Mouse (Mus musculus) hindbrain, embryonic 10.5 days (tissue): Measurements from ENCODE around the gene Cldn7. TPM values are rescaled to one million over a fixed set of nuclear protein-coding genes. Genes with fewer than 3 reads are reported as not detected.

ENCODE experiments used
- DNase-seq: peaks from one replicate; pipeline ENCODE4 v3.0.0-alpha.2; 2017; ENCODE audit warnings: low spot score
- H3K27ac ChIP-seq: fragments of 300-500 bp; sonication (generic); 2 replicates; pipeline ENCODE4 v1.5.1; 2016; ENCODE audit warnings: mild to moderate bottlenecking, moderate library complexity
- H3K27me3 ChIP-seq: fragments of 300-500 bp; sonication (generic); 2 replicates; pipeline ENCODE4 v1.6.1; 2016; ENCODE audit warnings: mild to moderate bottlenecking; ENCODE audit not compliant: poor library complexity, insufficient read depth, severe bottlenecking
- H3K36me3 ChIP-seq: fragments of 300-500 bp; sonication (generic); 2 replicates; pipeline ENCODE4 v1.6.1; 2016; ENCODE audit warnings: mild to moderate bottlenecking, moderate library complexity
- H3K4me1 ChIP-seq: fragments of 300-500 bp; sonication (generic); replicated peaks from 2 replicates; pipeline ENCODE4 v1.6.1; 2016; ENCODE audit warnings: mild to moderate bottlenecking
- H3K4me3 ChIP-seq: fragments of 300-500 bp; sonication (generic); 2 replicates; pipeline ENCODE4 v1.5.1; 2016; ENCODE audit warnings: mild to moderate bottlenecking, moderate library complexity
- H3K9me3 ChIP-seq: fragments of 300-500 bp; sonication (generic); 2 replicates; pipeline ENCODE4 v1.6.1; 2016; ENCODE audit warnings: mild to moderate bottlenecking, moderate library complexity
- WGBS: fragments of 180-500 bp; shearing (Covaris S2); methylation state at CpG from one replicate; pipeline ENCODE4 v1.1.7; 2016; 5-methylcytosine and 5-hydroxymethylcytosine counted together
- polyA plus RNA-seq: library from polyadenylated mRNA; unstranded; fragments of >200 nt; fragmentation: Nextera tagmentation; extraction: Ambion mirVana; gene quantifications from 2 replicates; pipeline ENCODE4 v1.2.1, GENCODE M21; 2016

Gene Cldn7
- polyA plus RNA-seq, 1 experiment from 2014 or later, result 14.6 TPM

DNA sequence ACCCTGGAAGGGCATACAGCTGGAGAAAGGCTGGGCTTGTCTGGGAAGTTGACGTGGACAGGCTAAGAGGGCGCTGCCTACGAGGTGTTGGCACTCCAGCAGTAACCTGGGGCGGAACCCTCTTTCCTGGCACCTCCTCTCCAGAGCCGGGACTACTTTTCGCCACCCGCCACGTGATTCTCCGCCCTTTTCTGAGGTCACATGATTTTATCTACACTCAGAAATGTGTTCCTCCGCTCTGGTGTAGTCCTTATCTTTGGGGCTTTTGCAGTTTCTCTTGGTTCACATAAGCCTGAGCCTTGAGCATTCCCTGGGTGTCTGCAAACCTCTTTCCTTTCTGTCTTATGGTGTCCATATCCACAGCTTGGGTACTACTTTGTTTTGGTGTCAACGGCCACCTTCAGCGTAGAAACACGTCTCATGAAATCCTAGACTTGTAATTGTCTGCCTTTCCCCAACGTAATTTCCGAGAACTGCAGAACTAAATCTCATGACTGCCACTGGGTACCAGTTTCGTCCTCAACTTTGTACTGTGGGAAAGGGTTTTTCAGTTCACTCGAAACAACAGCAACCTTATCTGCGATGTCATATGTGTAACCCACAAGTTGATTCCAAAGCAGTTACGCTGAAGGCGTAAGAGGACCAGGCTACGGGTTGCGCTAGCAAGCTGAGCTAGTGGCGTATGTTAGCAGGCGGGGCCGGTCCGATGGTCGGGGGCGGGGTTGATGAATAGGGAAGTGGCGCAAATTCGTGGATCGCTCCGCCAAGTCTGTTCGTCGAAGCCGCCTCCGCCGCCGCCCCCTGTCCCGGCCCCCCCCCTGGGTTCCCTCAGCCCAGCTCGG lies 26.5 kb downstream of the Cldn7 start, which contains the start of gene Gabarap:
Gabarap (plus strand) TSS at position 294 of the 842 bp plus-strand sequence.
- under 1% methylated on average over 40 of the region's 40 CpGs for WGBS
- Histone ChIP-seq H3K4me3 (peak within 1 kb of the TSS; percentile 86), H3K36me3 (peaks cover 62% of the 10 kb centered on the region)

DNA sequence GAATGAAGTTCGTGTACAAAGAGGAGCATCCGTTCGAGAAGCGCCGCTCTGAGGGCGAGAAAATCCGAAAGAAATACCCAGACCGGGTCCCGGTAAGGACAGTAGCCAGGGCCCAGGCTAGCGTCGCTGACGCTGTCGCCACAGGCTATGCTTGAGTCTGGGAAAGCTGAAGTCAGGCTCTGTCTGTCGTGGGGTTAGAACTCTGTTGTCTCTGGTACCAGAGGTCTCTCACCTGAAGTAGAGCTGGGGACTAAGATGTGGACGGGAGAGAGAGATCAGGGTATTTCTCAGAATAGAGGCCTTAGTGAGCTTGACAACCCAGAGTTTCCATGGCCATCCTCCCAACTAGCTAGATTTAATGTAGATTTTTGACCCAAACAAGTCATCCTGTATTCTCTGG lies 27.1 kb downstream of the Cldn7 start:
- H3K27me3 ChIP-seq, result no peaks in the 10 kb centered on the region
- under 1% methylated on average over 15 of the region's 15 CpGs for WGBS
- peak overlapping the region; percentile 86 for H3K4me3 ChIP-seq
- H3K9me3 ChIP-seq, result no peaks in the 10 kb centered on the region
- peaks cover 33% of the 10 kb centered on the region for H3K4me1 ChIP-seq
- peaks cover 56% of the 10 kb centered on the region for H3K36me3 ChIP-seq
- DNase-seq, result no peak
- H3K27ac ChIP-seq, result peak overlapping the region; percentile 95

More for the DNA sequence above, 26.5 kb downstream of the Cldn7 start, which contains the start of gene Gabarap:
- Histone ChIP-seq H3K4me1 (peaks cover 31% of the 10 kb centered on the region), H3K9me3 (no peaks in the 10 kb centered on the region), H3K27ac (peak within 1 kb of the TSS; percentile 95), H3K27me3 (no peaks in the 10 kb centered on the region)
- DNase-seq, result peak; percentile 95

DNA sequence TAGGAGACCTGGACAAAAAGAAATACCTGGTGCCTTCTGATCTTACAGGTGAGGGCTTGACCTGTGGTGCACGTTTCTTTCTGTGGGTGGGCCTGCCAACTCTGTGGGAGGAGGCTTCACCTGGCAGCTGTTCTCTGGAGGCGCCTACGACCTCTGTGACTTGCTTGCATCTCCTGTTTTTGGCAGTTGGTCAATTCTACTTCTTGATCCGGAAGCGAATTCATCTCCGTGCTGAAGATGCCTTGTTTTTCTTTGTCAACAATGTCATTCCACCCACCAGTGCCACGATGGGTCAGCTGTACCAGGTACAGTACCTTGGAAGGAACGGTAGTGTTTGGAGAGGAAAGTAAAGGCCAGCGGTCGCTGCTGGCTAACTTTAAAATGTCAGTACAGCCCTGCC lies 27.8 kb downstream of the Cldn7 start:
- DNase-seq, result no peak
- whole genome bisulfite sequencing, result 89% methylated on average over 10 of the region's 10 CpGs

DNA sequence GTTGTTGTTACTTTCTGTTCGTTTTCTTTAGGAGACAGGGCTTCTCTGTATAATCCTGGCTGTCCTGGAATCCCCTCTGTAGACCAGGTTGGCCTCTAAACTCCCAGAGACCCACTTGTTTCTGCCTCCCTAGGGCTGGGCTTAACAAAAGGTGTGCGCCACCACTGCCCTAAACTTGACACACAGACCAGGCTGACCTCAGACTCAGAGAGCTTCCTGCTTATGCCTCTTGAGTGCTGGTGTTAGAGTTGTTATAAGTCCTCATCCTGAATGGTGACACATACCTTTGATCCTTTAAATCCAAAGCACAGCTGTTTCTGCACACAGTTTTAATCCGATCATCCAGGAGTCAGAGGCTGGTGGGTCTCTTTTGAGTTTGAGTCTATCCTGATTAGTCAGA lies 28.4 kb downstream of the Cldn7 start:
- DNase-seq, result no peak
- H3K4me1 ChIP-seq, result peaks cover 45% of the 10 kb centered on the region
- H3K36me3 ChIP-seq, result peaks cover 48% of the 10 kb centered on the region
- H3K4me3 ChIP-seq, result peak overlapping the region; percentile 86
- no peaks in the 10 kb centered on the region for H3K27me3 ChIP-seq
- H3K27ac ChIP-seq, result no peak overlapping the region
- WGBS, result 93% methylated on average over 3 of the region's 3 CpGs
- H3K9me3 ChIP-seq, result no peaks in the 10 kb centered on the region

More for the DNA sequence above, 27.8 kb downstream of the Cldn7 start:
- Histone ChIP-seq H3K4me1 (peaks cover 39% of the 10 kb centered on the region), H3K36me3 (peaks cover 49% of the 10 kb centered on the region), H3K27me3 (no peaks in the 10 kb centered on the region), H3K4me3 (peak overlapping the region; percentile 86), H3K9me3 (no peaks in the 10 kb centered on the region), H3K27ac (peak overlapping the region; percentile 40; the same call in 1 of the 2 replicates)

DNA sequence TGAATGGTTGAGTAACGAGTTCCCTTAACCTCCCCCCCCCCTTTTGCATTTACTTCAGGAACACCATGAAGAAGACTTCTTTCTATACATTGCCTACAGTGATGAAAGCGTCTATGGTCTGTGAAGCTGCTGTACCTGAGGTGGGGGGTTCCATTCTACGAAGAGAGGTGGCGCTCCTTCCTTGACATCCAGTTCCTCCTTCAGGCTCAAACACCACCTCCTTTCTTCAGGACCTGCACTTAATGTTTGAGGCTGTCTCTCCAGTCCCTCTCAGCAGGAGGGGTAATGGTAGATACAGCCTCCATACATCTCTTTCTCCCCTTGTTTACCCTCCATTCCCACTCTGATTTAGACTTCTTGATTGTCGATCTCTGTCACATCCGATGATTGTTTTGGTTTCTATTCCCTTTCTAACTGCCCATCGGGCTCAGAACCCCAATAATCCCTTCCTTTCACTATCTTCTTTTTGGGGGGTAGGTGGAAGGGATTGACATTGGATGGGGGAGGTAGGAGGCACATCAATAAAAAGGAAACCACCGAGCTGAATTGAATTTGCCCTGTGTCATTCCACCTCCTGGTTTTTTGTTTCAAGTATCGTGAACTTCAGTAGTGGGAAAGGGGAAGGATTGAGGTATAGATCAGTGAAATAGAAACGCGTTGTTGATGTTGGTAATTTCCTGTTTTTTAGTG lies 30.0 kb downstream of the Cldn7 start:
- H3K36me3 ChIP-seq, result peaks cover 48% of the 10 kb centered on the region
- DNase-seq, result no peak
- H3K27me3 ChIP-seq, result no peaks in the 10 kb centered on the region
- H3K27ac ChIP-seq, result no peak overlapping the region
- no peaks in the 10 kb centered on the region for H3K9me3 ChIP-seq
- H3K4me3 ChIP-seq, result peak overlapping the region; percentile 99
- H3K4me1 ChIP-seq, result peaks cover 54% of the 10 kb centered on the region
- 87% methylated on average over 11 of the region's 11 CpGs for WGBS

DNA sequence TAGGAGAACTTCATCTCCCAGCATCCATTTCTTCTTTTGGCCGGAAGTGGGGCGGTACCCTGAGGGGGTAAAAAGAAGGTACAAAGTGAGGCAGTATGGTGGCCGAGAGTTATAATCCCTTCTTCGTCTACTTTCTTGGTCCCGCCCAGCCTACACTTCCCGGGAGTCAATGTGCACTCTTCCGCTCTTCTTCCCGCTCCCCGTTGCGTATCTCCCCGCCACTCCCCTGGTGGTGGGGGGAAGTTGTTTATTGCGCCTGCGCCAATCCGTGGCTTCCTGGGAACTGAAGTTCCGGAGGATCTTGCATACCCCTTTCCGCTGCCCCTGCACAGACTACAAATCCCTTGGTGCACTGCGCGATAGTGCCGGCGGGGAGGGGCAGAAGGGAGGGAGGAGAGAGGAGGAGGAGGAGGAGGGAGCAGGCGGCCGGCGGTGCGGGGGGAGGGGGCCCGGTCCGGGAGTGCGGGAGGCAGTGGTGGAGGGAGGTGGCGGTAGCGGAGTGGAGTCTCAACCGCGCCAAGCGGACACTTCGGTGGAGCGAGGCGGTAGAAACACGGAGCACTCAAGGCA lies 30.9 kb downstream of the Cldn7 start, which contains the start of gene Phf23:
Phf23 (plus strand) TSS at position 387 of the 570 bp plus-strand sequence.
- Histone ChIP-seq H3K9me3 (no peaks in the 10 kb centered on the region), H3K27me3 (no peaks in the 10 kb centered on the region), H3K36me3 (peaks cover 47% of the 10 kb centered on the region), H3K4me3 (peak within 1 kb of the TSS; percentile 99), H3K27ac (peak within 1 kb of the TSS; percentile 98), H3K4me1 (peaks cover 54% of the 10 kb centered on the region)
- DNase-seq, result peak; percentile 99
- WGBS, result under 1% methylated on average over 36 of the region's 36 CpGs

DNA sequence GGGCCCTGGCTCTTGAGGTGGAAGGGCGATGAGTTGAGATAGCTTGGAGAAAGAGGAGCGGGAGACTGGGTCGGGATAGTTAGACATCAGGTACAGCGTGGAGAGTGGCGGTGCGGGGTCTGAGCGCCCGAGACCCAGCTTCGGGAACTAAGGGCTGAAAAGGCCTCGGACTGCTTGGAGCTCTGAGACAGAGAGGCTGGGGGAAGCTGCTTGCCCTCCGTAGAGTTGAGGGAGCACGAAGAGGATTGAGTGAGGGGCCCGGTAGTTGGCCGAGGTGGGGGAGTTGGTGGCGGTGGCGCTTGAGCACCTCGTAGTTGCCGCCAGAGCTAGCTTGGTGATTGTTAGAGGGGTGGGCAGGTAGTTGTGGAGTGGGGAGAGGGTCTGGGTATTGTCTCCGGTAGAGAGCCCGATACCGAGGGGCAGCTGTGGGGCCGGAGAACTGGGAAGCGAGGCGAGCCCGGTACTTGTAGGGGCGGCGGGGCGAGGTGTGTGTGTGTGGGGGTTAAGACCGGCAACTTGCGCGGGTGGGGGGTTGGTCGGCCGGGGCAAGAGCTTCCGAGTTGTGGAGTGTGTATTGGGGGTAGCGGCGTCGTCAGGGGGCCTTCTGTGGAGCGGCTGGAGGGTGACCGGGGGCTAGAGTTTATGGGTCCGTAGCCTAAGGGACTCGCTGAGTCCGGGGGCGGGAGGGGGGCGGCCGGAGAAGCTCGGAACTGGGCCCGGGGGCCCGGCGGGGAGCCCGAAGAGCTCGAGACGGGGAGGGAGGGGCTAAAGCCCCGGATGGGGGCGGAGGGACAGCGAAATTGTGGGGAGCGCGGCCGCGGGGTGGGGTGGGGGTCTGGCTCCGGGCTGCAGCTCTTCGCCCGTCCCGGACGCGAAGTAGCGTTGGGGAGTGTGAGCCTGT lies 31.8 kb downstream of the Cldn7 start:
- Histone ChIP-seq H3K4me3 (peak overlapping the region; percentile 99), H3K9me3 (no peaks in the 10 kb centered on the region), H3K27me3 (no peaks in the 10 kb centered on the region), H3K36me3 (peaks cover 47% of the 10 kb centered on the region), H3K27ac (peak overlapping the region; percentile 98), H3K4me1 (peaks cover 55% of the 10 kb centered on the region)
- peak; percentile 52 for DNase-seq
- WGBS, result 1% methylated on average over 65 of the region's 66 CpGs

DNA sequence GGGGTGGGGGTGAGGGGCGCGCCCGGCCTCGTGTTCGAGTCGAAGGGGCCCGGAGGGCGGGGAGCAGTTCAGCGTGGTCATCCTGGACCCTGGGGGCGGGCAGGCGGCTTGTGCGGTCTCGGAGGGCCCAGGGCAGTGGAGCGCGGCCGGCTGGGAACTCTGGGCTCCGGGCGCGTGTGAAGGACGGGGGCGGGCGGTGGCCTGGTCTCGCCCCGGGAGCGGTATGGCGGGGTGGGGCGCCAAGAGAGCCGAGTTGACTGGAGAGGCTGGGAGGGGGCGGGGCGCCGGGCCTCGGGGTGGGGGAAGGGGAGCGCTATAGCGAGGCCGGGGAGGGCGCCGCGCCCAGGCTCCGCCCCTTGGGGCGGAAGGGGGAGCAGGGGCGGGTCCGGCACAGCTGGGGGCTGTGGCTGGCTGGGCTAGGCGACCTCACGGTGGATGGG lies 32.5 kb downstream of the Cldn7 start:
- peaks cover 60% of the 10 kb centered on the region for H3K4me1 ChIP-seq

DNA sequence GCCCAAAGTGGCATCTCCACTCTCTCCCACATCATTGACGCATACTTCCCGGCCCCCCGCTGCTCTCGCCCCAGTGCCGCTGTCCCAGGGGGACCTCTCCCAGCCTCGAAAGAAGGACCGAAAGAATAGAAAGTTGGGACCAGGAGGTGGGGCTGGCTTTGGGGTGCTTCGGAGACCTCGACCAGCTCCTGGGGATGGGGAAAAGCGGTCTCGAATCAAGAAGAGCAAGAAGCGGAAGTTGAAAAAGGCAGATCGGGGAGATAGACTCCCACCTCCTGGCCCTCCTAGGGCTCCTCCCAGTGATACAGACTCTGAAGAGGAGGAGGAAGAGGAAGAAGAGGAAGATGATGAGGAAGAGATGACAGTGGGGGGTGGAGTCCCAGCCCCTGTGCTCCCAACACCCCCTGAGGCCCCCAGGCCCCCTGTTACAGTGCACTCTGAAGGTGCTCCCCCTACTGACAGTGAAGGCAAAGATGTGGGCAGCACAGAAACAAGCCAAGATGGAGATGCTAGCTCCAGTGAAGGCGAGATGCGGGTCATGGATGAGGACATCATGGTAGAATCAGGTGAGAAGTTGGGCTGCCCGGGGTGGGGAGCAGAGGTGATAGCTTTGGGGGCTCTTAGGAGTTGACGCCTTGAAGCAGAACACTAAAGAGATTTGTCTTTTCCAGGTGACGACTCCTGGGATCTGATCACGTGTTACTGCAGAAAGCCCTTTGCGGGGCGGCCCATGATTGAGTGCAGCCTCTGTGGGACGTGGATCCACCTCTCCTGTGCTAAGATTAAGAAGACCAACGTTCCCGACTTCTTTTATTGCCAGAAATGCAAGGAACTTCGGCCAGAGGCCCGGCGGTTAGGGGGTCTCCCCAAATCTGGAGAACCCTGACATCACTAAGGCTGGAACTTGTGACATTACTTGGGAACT lies 34.2 kb downstream of the Cldn7 start:
- H3K4me3 ChIP-seq, result peak overlapping the region; percentile 99
- DNase-seq, result no peak
- no peaks in the 10 kb centered on the region for H3K27me3 ChIP-seq
- no peak overlapping the region for H3K27ac ChIP-seq
- H3K4me1 ChIP-seq, result peaks cover 67% of the 10 kb centered on the region
- peaks cover 49% of the 10 kb centered on the region for H3K36me3 ChIP-seq
- WGBS, result 94% methylated on average over 27 of the region's 27 CpGs
- no peaks in the 10 kb centered on the region for H3K9me3 ChIP-seq

More for the DNA sequence above, 32.5 kb downstream of the Cldn7 start:
- H3K27me3 ChIP-seq, result no peaks in the 10 kb centered on the region
- H3K36me3 ChIP-seq, result peaks cover 51% of the 10 kb centered on the region
- WGBS, result 2% methylated on average over 44 of the region's 44 CpGs
- peak overlapping the region; percentile 98 for H3K27ac ChIP-seq
- peak; percentile 89 for DNase-seq
- H3K9me3 ChIP-seq, result no peaks in the 10 kb centered on the region
- H3K4me3 ChIP-seq, result peak overlapping the region; percentile 99

DNA sequence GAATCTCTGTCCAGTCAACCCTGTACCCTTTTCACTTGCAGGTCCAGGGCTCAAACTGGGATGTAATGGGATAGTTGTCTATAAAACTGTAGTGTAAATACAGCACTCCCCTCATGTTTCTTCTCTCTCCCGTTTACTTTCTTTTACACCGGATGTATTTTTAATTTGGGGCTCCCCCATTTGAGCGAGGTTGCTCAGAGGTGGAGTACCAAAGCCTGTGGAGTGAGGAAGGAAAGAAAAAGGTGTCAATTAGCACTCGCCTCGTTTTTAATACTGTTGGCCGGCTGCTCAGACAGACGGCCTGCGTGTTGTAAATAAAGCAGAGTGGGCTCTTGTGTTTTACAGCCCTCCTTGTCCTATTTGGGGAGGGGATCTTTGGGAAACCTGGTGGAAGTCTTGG lies 35.1 kb downstream of the Cldn7 start:
- Histone ChIP-seq H3K27me3 (no peaks in the 10 kb centered on the region), H3K36me3 (peaks cover 46% of the 10 kb centered on the region), H3K9me3 (no peaks in the 10 kb centered on the region), H3K4me1 (peaks cover 59% of the 10 kb centered on the region), H3K4me3 (peak overlapping the region; percentile 99), H3K27ac (peak overlapping the region; percentile 95; the same call in 1 of the 2 replicates)
- no peak for DNase-seq
- 88% methylated on average over 8 of the region's 8 CpGs for WGBS

DNA sequence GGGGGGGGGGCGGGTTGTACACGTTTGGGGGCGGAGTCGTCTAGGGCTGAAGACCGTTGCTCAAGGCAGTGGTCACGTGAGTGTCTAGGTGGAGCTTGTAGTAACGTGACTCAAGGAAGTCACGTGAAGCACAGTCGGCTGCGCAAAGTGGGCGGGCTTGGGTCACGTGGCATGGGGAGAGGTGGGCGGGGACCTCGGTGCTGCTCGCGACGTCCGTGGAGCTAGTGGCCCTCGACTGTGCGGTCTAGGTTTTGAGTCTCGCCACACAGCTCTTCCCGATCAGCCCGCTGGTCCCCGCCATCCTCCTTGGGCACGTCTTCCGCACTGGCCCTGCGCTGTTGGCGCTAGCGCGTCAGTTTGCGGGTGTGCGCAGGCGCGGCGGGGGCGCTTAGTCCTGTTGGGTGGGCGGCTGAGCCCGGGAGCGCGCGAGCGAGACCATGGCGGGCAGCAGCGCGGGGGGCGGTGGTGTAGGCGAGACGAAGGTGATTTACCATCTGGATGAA lies 35.9 kb downstream of the Cldn7 start, which contains the start of gene Dvl2:
Dvl2 (plus strand) TSS at position 200 of the 503 bp plus-strand sequence.
- peak within 1 kb of the TSS; percentile 95 for H3K27ac ChIP-seq
- DNase-seq, result peak; percentile 95
- under 1% methylated on average over 48 of the region's 48 CpGs for WGBS
- peak within 1 kb of the TSS; percentile 99 for H3K4me3 ChIP-seq
- H3K9me3 ChIP-seq, result no peaks in the 10 kb centered on the region
- peaks cover 59% of the 10 kb centered on the region for H3K4me1 ChIP-seq
- no peaks in the 10 kb centered on the region for H3K27me3 ChIP-seq
- H3K36me3 ChIP-seq, result peaks cover 52% of the 10 kb centered on the region
